Mouse (Mus musculus) erythroblast, adult 5-6 weeks (primary cell): ENCODE measurements at regions not wholly inside any gene's neighbourhood (a gene's known extent, or its start where the extent isn't known, plus 50 kb on each side); places are given as distances from the start of the nearest gene placed in this dataset.

Source experiments
- ATAC-seq: replicated peaks from 2 replicates; pipeline ENCODE4 v1.8.0; 2016; ENCODE audit warnings: moderate number of reproducible peaks, mild to moderate bottlenecking, moderate TSS enrichment, inconsistent platforms; ENCODE audit not compliant: poor library complexity, low FRiP score, severe bottlenecking

DNA sequence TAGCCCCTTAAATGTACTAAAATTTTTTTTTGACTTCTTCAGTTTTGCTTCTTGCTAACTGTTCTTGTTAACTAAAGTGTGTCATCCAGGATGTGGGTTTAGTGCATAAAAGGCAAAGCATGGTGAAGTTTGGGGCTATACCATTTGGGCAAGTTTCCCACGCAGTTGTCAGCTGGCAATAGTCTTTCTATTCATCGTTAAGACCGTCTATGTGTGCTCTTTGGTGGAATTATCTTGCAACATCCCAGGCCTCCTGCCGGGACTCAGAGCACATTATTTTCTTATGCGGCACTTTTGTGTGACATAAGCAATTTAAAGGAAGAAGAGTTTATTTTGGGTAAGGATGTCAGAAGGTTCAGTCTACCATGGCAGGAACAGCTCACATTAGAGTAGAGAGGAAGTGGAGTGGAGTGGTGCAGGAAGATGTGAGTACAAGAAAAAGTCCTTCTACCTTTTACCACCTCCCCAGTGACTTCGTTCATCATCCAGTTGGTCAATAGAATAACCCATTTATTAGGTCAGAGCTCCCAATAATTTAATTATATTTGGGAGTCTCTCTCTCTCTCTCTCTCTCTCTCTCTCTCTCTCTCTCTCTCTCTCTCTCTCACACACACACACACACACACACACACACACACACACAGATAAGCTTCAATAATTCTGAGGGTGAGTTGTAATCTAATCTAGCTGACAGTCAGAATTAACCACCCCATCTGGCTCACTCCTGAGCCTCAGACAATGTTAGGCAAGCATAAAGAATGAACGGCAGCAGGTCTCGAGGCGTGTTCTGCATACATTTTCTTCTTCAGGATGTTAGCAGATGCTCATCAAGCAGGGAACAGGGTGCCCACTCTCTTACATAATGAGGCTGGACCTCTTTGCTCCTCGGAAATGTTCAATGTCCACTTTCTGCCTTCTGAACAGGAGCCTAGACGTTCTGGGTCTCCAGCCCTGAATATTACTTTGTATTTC lies 304.7 kb downstream of the Foxo1 start:
- ATAC-seq: no peak

DNA sequence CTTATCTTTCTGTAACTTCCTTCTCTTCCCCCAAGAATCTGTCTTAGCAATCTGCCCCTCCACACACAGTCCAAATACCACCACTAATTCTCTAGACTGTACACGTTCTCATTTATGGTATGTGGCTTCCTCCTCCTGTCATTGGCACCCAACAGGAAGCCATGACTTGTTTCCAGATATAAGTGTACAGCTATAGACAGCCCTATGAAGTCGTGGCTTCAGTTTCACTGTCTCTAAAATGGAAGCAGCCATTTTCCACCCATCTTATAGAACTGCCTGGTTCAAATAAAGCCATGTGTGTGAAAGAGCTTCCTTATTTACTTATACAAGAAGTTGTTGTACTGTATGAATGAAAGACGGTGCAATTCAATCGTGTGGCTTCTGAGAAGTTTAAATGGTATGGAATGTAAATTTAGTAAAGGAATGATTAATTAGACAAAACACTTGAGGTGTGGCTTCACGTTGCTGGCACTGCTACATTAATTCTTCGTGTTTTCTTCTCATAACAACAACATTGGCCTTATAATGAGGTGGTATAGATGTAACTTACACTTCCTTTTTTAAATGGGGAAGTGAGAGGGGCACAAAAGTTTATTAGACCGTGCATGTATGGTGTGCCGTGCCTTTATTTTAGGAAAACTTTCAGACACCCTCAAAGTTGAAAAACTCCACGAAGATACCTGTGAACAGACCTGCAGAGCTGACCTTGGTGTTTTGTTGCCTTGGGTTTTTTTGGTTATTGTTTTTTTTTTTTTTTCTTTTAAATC lies 299.7 kb downstream of the Foxo1 start:
- no peak for ATAC-seq

DNA sequence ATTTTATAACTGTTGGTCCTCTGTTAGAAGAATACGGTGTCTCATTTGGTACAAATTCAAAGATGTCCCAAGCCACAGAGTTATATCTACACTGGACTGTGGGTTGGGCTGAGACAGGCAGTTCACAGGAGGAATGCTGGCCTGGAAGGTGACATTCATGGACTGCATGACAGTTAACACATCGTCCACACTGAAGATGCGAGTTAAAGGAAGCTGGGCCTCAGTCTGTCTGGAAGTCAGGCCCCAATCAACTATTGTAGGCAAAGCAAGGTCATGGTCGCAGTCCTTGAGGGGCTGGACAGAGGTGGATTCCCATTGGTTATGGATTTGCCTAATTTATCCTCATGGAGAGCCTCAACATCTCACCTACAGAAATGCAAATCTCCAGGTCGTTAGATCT lies 295.5 kb downstream of the Foxo1 start:
- ATAC-seq: no peak

DNA sequence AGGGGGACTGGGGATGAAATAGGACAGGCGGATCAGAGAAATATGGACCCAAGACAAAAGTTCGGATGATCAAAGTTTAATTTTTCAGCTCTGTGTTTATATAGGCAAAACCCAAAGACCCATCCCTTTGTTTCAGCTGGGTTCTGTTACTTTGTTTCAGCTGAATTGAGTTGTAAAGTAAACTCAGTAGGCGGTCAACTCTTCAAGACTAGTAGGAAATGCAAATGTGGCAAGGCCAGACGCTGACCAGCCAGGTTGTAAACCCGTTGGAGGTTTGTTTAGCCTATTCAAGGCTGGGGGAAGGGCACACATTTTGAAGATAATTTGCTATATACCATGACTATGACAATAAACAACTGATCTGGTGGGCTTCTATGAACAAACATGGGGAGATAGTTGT lies 294.7 kb downstream of the Foxo1 start:
- ATAC-seq: no peak

DNA sequence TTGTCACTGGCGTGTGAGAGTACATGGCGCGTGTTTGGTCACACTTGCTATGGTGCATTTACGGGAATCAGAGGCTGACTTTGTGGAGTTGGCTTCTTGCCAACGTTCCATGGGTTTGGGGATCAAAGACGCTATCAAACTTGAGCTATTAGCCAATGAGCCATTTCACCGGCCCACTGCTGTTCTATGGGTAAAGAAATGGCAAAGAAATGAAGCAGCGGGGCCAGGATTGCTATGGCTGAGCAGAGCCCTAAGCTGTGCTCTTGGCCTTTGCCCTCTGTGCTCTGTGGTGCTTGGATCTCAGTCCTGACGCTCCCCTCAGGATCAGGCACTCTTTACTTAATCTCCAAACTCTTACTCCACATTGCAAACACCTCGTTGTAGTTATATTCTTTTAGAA lies 291.3 kb downstream of the Foxo1 start:
- no peak for ATAC-seq

DNA sequence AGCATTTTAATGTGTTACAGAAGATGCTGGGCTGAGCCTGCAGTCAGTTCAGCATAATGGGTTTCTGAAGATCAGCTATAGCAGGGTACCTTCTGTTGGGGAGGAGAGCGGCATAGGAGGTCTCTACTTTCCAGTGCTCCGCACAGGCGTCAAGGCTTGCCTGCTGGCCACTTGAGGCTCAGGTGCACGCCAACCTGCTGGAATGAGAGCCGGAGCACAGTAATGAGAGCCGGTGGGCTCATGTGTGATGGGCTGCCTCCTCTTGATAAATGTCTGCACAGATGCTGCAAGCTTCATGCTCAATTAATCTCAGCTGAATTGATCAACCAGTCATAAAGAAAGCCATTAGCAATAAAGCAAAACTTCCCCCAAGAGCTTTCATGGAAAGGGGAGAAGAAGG lies 290.6 kb downstream of the Foxo1 start:
- no peak for ATAC-seq

DNA sequence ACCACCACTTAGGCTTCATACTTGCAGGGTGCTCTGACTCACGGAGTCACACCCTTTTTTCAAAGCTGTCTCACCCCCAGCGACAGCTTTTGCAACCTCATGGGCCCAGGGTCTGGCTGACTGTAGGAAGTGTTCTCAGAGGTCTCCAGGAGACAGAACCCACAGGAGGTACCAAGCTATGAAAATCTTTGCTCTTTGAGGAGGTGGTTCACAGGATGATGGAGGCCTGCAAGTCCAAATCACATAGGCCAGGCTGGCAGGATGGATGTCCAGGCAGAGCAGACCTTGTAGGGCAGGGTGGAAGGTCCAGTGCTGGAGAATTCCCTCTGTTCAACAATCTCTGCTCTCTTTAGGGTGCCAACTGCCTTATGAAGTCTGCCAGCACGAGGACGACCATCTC lies 289.2 kb downstream of the Foxo1 start:
- ATAC-seq: no peak

DNA sequence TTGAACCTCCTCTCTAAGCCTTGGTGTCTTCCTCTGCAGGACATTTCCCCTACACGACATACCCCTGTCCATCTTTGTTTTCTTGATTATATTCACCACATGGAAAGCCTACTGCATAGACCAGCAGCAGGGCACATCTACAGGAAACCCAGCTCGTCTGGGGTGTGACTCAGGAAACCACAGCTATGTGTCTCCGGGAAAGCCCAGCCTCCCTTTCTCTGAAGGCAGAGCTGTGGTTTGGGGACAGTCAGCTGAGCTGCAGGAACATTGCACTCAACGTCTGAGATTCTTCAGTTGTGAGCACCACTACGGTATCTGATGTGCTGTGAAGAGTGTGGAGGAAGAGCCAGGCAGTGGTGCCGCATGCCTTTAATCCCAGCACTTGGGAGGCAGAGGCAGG lies 286.9 kb downstream of the Foxo1 start:
- no peak for ATAC-seq

DNA sequence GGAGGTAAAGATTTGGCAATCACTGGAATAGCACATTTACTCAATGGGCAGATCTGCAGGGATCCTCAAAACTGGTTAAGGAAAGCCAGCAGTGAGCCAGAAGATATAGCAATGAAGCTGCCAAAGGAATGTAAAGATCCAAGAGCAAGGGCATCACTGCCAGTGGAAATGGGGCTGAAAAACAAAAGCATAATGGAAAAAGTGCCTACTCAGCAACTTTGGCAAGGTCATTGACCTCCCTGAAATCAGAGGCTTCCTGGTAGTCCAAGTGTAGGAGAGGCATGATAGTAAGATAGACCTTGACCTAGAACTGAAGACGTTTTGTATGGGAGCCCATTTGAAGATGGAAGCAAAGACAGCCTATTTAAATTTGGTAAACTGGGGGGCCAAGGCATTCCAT lies 286.4 kb downstream of the Foxo1 start:
- ATAC-seq: no peak

DNA sequence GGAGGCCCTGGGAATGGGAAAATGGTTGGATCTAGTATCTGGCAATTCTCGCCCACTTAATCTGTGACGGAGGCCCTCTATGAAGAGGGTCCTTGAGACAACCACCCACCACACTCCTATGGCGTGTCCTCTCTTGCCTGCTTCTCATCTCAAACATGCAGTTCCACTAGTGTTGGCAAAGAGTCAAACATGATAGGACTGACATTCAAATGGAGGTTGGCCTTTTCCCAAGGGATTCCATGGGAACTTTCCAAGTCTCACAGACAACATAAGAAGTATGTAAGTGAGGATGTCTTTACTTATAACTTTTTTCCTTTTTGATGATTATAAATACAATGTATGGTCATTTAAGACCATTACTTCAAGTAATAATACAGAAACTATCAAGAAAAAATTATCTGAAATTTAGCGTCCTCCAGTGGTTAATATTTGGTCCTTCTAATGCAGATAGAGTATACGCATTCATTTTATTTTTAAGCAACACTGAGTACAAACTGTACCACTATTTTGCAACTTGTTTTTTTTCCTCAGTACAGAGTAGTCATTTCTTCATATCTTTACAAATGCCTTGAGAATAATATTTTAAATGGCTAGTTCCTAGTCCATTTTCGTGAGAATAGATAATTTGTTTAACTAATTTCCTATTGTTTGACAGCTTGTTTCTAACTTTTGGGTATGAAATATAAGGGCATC lies 280.2 kb downstream of the Foxo1 start:
- ATAC-seq: no peak

DNA sequence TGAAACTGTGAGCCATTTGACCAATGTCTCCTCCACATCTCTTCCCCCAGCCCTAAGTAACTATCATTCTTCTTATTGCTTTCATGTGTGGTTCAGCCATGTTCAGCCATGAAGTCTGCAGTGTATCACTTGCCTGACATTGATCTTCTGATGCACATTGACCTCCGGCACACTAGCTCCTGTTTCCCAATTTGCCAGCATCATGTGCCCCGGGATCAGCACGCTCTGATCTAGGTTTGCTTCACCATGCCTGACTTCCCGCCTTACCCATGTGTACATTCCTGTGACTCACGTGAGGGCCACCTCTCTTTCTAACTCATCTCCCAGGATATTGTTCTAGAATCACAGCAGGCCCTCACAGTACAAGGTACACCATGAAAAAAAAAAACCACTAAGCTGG lies 277.9 kb downstream of the Foxo1 start:
- ATAC-seq: no peak

DNA sequence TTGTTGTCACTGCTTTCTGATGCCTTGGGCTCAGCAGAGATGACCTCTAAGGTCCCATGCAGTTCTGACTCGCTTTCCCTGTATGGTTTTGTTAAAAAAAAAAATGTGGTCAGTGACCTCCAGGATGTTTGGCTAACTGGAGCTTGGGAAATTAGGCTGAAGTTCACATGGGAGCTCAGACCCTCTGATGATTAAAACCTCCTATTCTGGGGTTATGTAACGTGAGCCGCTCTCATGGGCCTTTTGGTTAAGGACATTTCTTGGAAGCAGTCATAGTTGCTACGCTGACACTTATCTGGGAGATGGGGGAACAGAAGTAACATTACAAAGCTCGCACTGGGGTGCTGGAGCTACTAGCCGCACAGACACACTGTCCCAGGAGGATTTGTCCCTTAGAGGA lies 274.9 kb downstream of the Foxo1 start:
- no peak for ATAC-seq

DNA sequence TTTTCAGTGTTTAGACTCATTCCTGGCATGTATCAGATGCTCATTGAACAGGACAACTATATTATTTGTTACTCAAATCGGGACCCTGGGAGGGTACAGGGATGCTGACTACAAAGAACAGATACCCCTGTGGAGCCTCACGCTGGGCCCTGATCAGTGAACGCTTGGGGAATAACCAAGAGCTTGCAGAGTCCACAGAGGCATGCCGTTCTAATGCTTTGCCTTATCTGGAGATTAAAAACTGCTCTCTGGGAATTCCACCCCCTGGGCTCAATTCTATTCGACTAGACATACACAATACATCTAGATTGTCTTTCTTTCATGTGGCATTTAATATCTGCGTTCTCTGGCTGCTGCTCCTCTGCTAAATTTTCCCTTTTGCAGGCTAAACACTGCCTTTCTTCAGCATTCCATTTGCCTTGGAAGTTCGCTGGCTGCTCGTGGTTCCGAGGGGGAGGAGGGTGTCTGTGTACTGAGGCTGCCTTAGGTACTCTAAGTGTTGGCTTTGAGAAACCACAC lies 272.8 kb downstream of the Foxo1 start:
- no peak for ATAC-seq

DNA sequence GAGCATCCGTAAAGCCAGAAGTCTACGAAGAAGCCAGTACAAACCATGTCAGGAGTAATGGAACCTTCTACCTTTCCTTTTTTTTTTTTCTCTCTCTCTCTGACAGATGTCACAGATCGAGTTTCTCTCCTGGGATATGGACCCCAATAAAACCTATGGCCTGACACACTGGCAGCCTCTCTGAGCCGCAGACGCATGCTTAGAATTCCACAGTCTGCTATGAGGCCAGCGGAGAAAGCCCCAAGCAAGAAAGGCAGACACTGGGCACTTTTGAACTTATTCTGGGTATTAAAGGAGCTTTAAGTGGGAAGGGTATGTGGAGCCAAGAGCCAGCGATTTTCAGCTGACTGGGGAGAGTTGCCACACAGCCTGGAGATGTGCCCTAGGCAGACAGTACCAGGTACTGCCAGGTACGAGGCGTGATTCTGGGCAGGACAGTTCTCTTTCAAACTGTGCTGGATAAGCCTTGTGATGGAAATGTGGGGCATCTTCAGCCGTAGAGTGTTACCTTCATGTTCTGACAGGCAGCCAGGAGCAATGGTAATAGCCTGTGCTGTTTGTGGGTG lies 271.8 kb downstream of the Foxo1 start:
- no peak for ATAC-seq

DNA sequence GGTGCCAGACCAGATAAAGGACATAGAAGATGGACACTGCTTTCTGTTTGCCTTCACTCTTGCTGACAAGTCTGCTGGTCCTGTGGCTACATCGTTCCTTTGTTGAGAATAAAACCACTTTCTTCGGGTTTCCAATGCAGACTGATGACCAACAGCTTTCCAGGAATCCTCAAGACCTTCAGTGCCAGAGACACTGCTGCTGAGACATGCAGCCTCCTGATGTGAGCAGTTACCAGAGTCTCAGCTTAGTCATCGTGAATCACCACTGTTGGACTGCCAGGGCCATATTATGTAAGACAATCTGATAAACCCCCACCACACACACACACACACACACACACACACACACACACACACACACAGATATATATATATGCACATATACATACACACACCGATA lies 270.2 kb downstream of the Foxo1 start:
- ATAC-seq: no peak

DNA sequence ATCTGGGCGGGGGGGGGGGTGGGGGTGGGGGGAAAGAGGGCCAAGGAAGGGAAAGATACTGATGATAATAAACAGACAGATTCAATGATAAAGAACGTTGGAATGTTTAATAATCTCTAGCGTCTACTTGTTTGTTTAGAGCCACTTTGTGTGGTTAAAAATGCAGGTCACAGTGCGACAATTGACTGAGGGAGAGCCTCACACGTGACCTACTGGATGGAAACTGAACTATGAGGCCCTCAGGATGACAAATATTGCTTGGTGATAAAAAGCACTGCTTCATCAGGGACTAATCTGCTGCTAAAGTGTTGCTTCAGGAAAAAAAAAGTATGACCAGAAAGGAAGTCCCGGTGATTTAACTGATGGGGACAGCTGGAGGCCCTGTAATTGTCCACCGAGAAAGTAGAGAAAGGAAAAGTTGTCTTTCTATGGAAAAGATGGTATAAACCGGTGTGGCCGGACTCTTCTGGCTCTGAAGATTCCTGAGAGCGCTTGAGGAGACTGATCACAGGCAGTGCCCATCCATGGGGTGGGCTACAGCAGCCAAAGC lies 269.3 kb downstream of the Foxo1 start:
- ATAC-seq: no peak

DNA sequence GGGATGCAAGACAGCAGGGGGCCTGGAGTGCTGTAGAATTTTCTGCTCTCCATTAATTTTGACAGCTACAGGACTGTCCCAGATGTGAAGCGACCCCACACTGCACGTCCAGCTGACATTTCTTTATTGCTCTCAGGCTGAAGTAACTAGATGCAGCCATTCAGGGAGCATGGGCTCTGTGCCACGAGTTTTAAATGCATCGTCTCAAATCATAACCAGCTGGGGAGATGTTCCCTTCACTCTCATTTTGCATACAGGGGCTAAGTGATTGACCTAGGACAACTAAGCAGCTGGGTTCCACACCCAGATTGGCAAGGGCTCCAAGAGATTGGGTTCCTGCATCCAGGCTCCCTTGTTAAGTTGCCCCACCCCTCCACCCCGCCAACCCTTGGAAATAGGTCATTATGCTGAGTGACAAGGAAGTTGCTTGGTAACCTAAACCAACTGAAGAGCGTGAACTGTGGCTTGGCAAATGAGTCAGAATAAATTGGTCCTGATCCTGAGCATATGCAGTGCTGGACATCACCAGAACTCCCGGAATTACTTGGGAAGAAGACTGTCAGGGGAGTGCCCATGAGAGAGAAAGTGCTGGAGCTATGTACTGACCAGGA lies 267.4 kb downstream of the Foxo1 start:
- no peak for ATAC-seq

DNA sequence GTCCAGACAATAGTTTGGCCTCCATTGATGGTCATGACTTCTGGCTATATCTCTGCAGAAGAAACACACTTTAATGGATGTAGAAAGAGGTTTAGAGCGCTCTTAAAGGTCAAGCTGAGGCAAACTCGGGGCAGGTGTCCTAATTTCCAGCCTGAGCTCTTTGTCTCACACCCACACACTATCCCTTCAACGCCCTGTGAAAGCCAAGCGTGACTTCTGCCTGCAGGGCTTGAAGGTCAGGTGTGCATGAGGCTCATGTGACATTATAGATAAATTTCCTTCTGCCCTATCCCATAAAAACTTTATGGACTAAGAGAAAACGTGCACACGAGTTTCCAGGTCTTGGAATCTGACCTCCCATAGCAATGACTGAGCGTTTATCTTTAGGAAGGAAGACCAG lies 266.0 kb downstream of the Foxo1 start:
- ATAC-seq: no peak

DNA sequence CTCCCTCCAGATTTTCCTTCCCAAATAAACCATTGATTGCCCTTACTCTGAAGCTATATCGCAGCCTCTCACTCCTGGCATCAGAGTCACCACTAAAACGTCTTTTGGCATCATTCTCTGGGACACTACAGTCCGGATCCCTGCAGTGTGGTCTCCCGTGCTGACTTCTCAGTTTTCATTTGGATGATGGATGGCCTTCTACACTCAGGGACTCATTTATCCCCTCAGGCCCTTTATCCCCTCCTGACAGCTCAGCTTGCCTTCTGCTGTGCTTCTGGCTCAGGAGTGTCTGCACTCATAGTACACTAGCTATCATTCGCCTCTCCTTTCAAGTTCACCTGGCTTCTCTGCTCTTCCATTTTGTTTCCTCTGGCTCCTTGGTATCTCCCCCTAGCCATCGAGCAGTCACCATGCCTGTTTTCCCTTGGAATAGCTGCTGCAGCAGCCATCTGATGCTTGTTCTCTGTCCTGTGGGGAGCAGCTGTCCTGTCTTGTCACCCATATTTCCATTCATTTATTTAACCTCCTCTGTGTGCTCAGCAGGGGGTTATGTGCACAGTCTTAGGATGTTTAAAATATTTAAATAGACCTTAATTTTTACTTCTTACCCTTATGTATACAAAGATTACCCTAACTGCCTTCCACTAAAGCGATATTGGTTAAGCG lies 263.7 kb downstream of the Foxo1 start:
- no peak for ATAC-seq
